Mouse (Mus musculus): ENCODE measurements around the gene H3f3a. TPM values are rescaled to one million over a fixed set of nuclear protein-coding genes. Genes with fewer than 3 reads are reported as not detected.

H3f3a gene
- polyA plus RNA-seq, 1 experiment: 2,061 TPM

- Histone ChIP-seq H3K4me3 (replicated peaks) (peak overlapping the region; percentile 80), H3K27me3 (replicated peaks) (peaks cover 43% of the 10 kb centered on the region), H3K9me3 (peaks cover 17% of the 10 kb centered on the region), H3K36me3 (replicated peaks; ENCODE audit: low read length) (peaks cover 9% of the 10 kb centered on the region), H3K4me1 (peaks cover 53% of the 10 kb centered on the region)
- TF ChIP-seq GATA1 (IDR thresholded peaks at IDR 0.05; ENCODE audit: borderline replicate concordance, low read length) (no peak), FLI1 (IDR thresholded peaks at IDR 0.05; ENCODE audit: low read length) (no peak)
Observed at GRCm38 (mm10) chr1:180791821-180792480, 21.8 kb downstream of the H3f3a start.

- Histone ChIP-seq H3K27me3 (replicated peaks) (peaks cover 55% of the 10 kb centered on the region), H3K4me3 (replicated peaks) (no peak overlapping the region), H3K36me3 (replicated peaks; ENCODE audit: low read length) (no peaks in the 10 kb centered on the region), H3K4me1 (peaks cover 33% of the 10 kb centered on the region), H3K9me3 (peaks cover 11% of the 10 kb centered on the region)
- TF ChIP-seq FLI1 (IDR thresholded peaks at IDR 0.05; ENCODE audit: low read length) (no peak), GATA1 (IDR thresholded peaks at IDR 0.05; ENCODE audit: borderline replicate concordance, low read length) (no peak)
Observed at GRCm38 (mm10) chr1:180783580-180783928, 30.2 kb downstream of the H3f3a start.

GRCm38 (mm10) chr1:180782906-180783579 is 30.7 kb downstream of the H3f3a start:
- no peaks in the 10 kb centered on the region for H3K36me3 ChIP-seq (replicated peaks; ENCODE audit: low read length)
- H3K4me1 ChIP-seq: peaks cover 37% of the 10 kb centered on the region
- H3K27me3 ChIP-seq (replicated peaks): peaks cover 59% of the 10 kb centered on the region
- H3K4me3 ChIP-seq (replicated peaks): no peak overlapping the region
- peaks cover 6% of the 10 kb centered on the region for H3K9me3 ChIP-seq
- TF ChIP-seq FLI1 (IDR thresholded peaks at IDR 0.05; ENCODE audit: low read length) (no peak), GATA1 (IDR thresholded peaks at IDR 0.05; ENCODE audit: borderline replicate concordance, low read length) (no peak)

- H3K4me3 ChIP-seq (replicated peaks): no peak overlapping the region
- TF ChIP-seq GATA1 (IDR thresholded peaks at IDR 0.05; ENCODE audit: borderline replicate concordance, low read length): no peak
- no peak for TF ChIP-seq FLI1 (IDR thresholded peaks at IDR 0.05; ENCODE audit: low read length)
- peaks cover 53% of the 10 kb centered on the region for H3K27me3 ChIP-seq (replicated peaks)
- H3K4me1 ChIP-seq: peaks cover 49% of the 10 kb centered on the region
- H3K9me3 ChIP-seq: peaks cover 3% of the 10 kb centered on the region
- no peaks in the 10 kb centered on the region for H3K36me3 ChIP-seq (replicated peaks; ENCODE audit: low read length)
Observed at GRCm38 (mm10) chr1:180781250-180781649, 32.5 kb downstream of the H3f3a start.

- Histone ChIP-seq H3K4me1 (peaks cover 53% of the 10 kb centered on the region), H3K27me3 (replicated peaks) (peaks cover 44% of the 10 kb centered on the region), H3K9me3 (peaks cover 4% of the 10 kb centered on the region), H3K36me3 (replicated peaks; ENCODE audit: low read length) (no peaks in the 10 kb centered on the region), H3K4me3 (replicated peaks) (no peak overlapping the region)
- TF ChIP-seq GATA1 (IDR thresholded peaks at IDR 0.05; ENCODE audit: borderline replicate concordance, low read length) (no peak), FLI1 (IDR thresholded peaks at IDR 0.05; ENCODE audit: low read length) (no peak)
Observed at GRCm38 (mm10) chr1:180780291-180780690, 33.5 kb downstream of the H3f3a start.

GRCm38 (mm10) chr1:180778941-180779340 is 34.8 kb downstream of the H3f3a start:
- H3K27me3 ChIP-seq (replicated peaks): peaks cover 41% of the 10 kb centered on the region
- H3K9me3 ChIP-seq: peaks cover 11% of the 10 kb centered on the region
- H3K4me1 ChIP-seq: peaks cover 59% of the 10 kb centered on the region
- H3K4me3 ChIP-seq (replicated peaks): peak overlapping the region; percentile 18
- peaks cover 2% of the 10 kb centered on the region for H3K36me3 ChIP-seq (replicated peaks; ENCODE audit: low read length)
- TF ChIP-seq FLI1 (IDR thresholded peaks at IDR 0.05; ENCODE audit: low read length) (no peak), GATA1 (IDR thresholded peaks at IDR 0.05; ENCODE audit: borderline replicate concordance, low read length) (no peak)

GRCm38 (mm10) chr1:180778403-180778754 is 35.4 kb downstream of the H3f3a start:
- H3K4me1 ChIP-seq: peaks cover 55% of the 10 kb centered on the region
- H3K27me3 ChIP-seq (replicated peaks): peaks cover 41% of the 10 kb centered on the region
- H3K9me3 ChIP-seq: peaks cover 11% of the 10 kb centered on the region
- peaks cover 2% of the 10 kb centered on the region for H3K36me3 ChIP-seq (replicated peaks; ENCODE audit: low read length)
- TF ChIP-seq FLI1 (IDR thresholded peaks at IDR 0.05; ENCODE audit: low read length): no peak
- TF ChIP-seq GATA1 (IDR thresholded peaks at IDR 0.05; ENCODE audit: borderline replicate concordance, low read length): no peak
- H3K4me3 ChIP-seq (replicated peaks): peak overlapping the region; percentile 94

- Histone ChIP-seq H3K4me1 (peaks cover 49% of the 10 kb centered on the region), H3K9me3 (peaks cover 11% of the 10 kb centered on the region), H3K36me3 (replicated peaks; ENCODE audit: low read length) (peaks cover 2% of the 10 kb centered on the region), H3K27me3 (replicated peaks) (peaks cover 39% of the 10 kb centered on the region), H3K4me3 (replicated peaks) (peak overlapping the region; percentile 94)
- TF ChIP-seq GATA1 (IDR thresholded peaks at IDR 0.05; ENCODE audit: borderline replicate concordance, low read length) (no peak), FLI1 (IDR thresholded peaks at IDR 0.05; ENCODE audit: low read length) (no peak)
Observed at GRCm38 (mm10) chr1:180777660-180778402, 35.9 kb downstream of the H3f3a start.

GRCm38 (mm10) chr1:180777289-180777659 is 36.5 kb downstream of the H3f3a start:
- TF ChIP-seq GATA1 (IDR thresholded peaks at IDR 0.05; ENCODE audit: borderline replicate concordance, low read length): no peak
- H3K36me3 ChIP-seq (replicated peaks; ENCODE audit: low read length): peaks cover 2% of the 10 kb centered on the region
- peaks cover 39% of the 10 kb centered on the region for H3K27me3 ChIP-seq (replicated peaks)
- H3K4me1 ChIP-seq: peaks cover 51% of the 10 kb centered on the region
- peaks cover 13% of the 10 kb centered on the region for H3K9me3 ChIP-seq
- H3K4me3 ChIP-seq (replicated peaks): peak overlapping the region; percentile 94

GRCm38 (mm10) chr1:180776494-180776893 is 37.2 kb downstream of the H3f3a start:
- Histone ChIP-seq H3K36me3 (replicated peaks; ENCODE audit: low read length) (peaks cover 2% of the 10 kb centered on the region), H3K4me3 (replicated peaks) (peak overlapping the region; percentile 70), H3K9me3 (peaks cover 17% of the 10 kb centered on the region), H3K4me1 (peaks cover 59% of the 10 kb centered on the region), H3K27me3 (replicated peaks) (peaks cover 35% of the 10 kb centered on the region)
- TF ChIP-seq FLI1 (IDR thresholded peaks at IDR 0.05; ENCODE audit: low read length): no peak
- no peak for TF ChIP-seq GATA1 (IDR thresholded peaks at IDR 0.05; ENCODE audit: borderline replicate concordance, low read length)

All from megakaryocyte, embryonic 14.5 days (primary cell).